26 mouse cellular contexts compared by ENCODE assay signal in genomic region chr11:35318433-35319020, GRCm38 (mm10).
A peak's percentile ranks its signal among the peaks of the same experiment; 100 is the strongest.
DNase-seq lines count a peak whose midpoint lies in the region; ATAC-seq and TF ChIP-seq lines count a peak whose summit lies in the region.
"Had no signal": no experiment of that assay in that cellular context is flagged by ENCODE, and none has a peak within 500 bp of the region (broad histone marks: within the 10 kb centered on the region; RNA-seq: fewer than 3 reads in every experiment).

No protein-coding gene starts in this region.

- peaks cover 8% of the 10 kb centered on the region for H3K4me1 ChIP-seq in hindbrain, embryonic 13.5 days (replicated peaks)
- no peaks in the 10 kb centered on the region for H3K4me1 ChIP-seq in hindbrain, embryonic 14.5 days (replicated peaks; ENCODE audit: control insufficient read depth, insufficient read depth, low read length)
- H3K4me1 ChIP-seq in forebrain, embryonic 11.5 days (replicated peaks; ENCODE audit: control insufficient read depth, insufficient read depth, low read length): peaks cover 3% of the 10 kb centered on the region; the same call in 1 of the 2 replicates
- no peaks in the 10 kb centered on the region for H3K4me1 ChIP-seq in hindbrain, postnatal 0 days (ENCODE audit: insufficient read depth, low read length)
- H3K4me1 ChIP-seq: neural tube, embryonic 15.5 days had no signal

- 76% methylated on average over 12 of the region's 12 CpGs for WGBS in hindbrain, embryonic 13.5 days
- WGBS in hindbrain, embryonic 14.5 days: 69% methylated on average over 12 of the region's 12 CpGs
- WGBS in forebrain, embryonic 11.5 days: 22% methylated on average over 12 of the region's 12 CpGs
- WGBS in hindbrain, postnatal 0 days: 66% methylated on average over 12 of the region's 12 CpGs

- H3K9me3 ChIP-seq in hindbrain, embryonic 13.5 days: no peaks in the 10 kb centered on the region
- no peaks in the 10 kb centered on the region for H3K9me3 ChIP-seq in hindbrain, embryonic 14.5 days (ENCODE audit: control insufficient read depth, low read length)
- H3K9me3 ChIP-seq in forebrain, embryonic 11.5 days (ENCODE audit: control insufficient read depth, low read length): no peaks in the 10 kb centered on the region
- no peaks in the 10 kb centered on the region for H3K9me3 ChIP-seq in hindbrain, postnatal 0 days (ENCODE audit: low read length)
- H3K9me3 ChIP-seq: heart, embryonic 15.5 days; limb, embryonic 12.5 days; neural tube, embryonic 15.5 days had no signal

- TF ChIP-seq CTCF in hindbrain, postnatal 0 days (IDR thresholded peaks at IDR 0.05; ENCODE audit: low read depth): no peak

- no peak overlapping the region for H3K27ac ChIP-seq in hindbrain, embryonic 13.5 days
- H3K27ac ChIP-seq in hindbrain, embryonic 14.5 days: no peak overlapping the region
- no peak overlapping the region for H3K27ac ChIP-seq in forebrain, embryonic 11.5 days (ENCODE audit: low read depth, low read length)
- no peak overlapping the region for H3K27ac ChIP-seq in hindbrain, postnatal 0 days
- H3K27ac ChIP-seq: heart, embryonic 15.5 days; kidney, postnatal 0 days; limb, embryonic 12.5 days; neural tube, embryonic 15.5 days had no signal

- H3K4me2 ChIP-seq in hindbrain, embryonic 13.5 days: no peak overlapping the region
- H3K4me2 ChIP-seq in hindbrain, embryonic 14.5 days (replicated peaks): no peak overlapping the region
- H3K4me2 ChIP-seq in forebrain, embryonic 11.5 days (ENCODE audit: low read depth, low read length, severe bottlenecking): no peak overlapping the region
- H3K4me2 ChIP-seq in hindbrain, postnatal 0 days (ENCODE audit: low read depth, low read length): no peak overlapping the region
- H3K4me2 ChIP-seq: heart, embryonic 15.5 days; limb, embryonic 12.5 days; liver, embryonic 11.5 days; neural tube, embryonic 15.5 days had no signal

- H3K27me3 ChIP-seq in hindbrain, embryonic 13.5 days: peaks cover 17% of the 10 kb centered on the region; the same call in 1 of the 2 replicates
- no peaks in the 10 kb centered on the region for H3K27me3 ChIP-seq in hindbrain, embryonic 14.5 days (ENCODE audit: control insufficient read depth, insufficient read depth, low read length)
- peaks cover 13% of the 10 kb centered on the region for H3K27me3 ChIP-seq in forebrain, embryonic 11.5 days (ENCODE audit: control insufficient read depth, insufficient read depth, low read length)
- no peaks in the 10 kb centered on the region for H3K27me3 ChIP-seq in hindbrain, postnatal 0 days (ENCODE audit: insufficient read depth, low read length)
- H3K27me3 ChIP-seq: CH12.LX; heart, embryonic 15.5 days; limb, embryonic 12.5 days; Patski had no signal

- no peak overlapping the region for H3K4me3 ChIP-seq in hindbrain, embryonic 13.5 days
- no peak overlapping the region for H3K4me3 ChIP-seq in hindbrain, embryonic 14.5 days (replicated peaks; ENCODE audit: low read length)
- no peak overlapping the region for H3K4me3 ChIP-seq in forebrain, embryonic 11.5 days (ENCODE audit: low read depth, low read length)
- no peak overlapping the region for H3K4me3 ChIP-seq in hindbrain, postnatal 0 days (ENCODE audit: low read length)
- H3K4me3 ChIP-seq: heart, embryonic 15.5 days; limb, embryonic 12.5 days; neural tube, embryonic 15.5 days had no signal

- no peaks in the 10 kb centered on the region for H3K36me3 ChIP-seq in hindbrain, embryonic 13.5 days
- H3K36me3 ChIP-seq in hindbrain, embryonic 14.5 days (replicated peaks; ENCODE audit: control insufficient read depth, insufficient read depth): no peaks in the 10 kb centered on the region
- H3K36me3 ChIP-seq in forebrain, embryonic 11.5 days (ENCODE audit: control insufficient read depth, insufficient read depth, low read length): no peaks in the 10 kb centered on the region
- no peaks in the 10 kb centered on the region for H3K36me3 ChIP-seq in hindbrain, postnatal 0 days (ENCODE audit: insufficient read depth, low read length)
- H3K36me3 ChIP-seq: G1E; heart, embryonic 15.5 days; limb, embryonic 12.5 days; neural tube, embryonic 15.5 days had no signal

- DNase-seq in hindbrain, embryonic 14.5 days (ENCODE audit: low spot score): no peak
- peak; percentile 27 for DNase-seq in adipocyte (ENCODE audit: low spot score)
- DNase-seq in forebrain, embryonic 11.5 days (ENCODE audit: low spot score): peak; percentile 55
- DNase-seq in hindbrain, postnatal 0 days (ENCODE audit: low spot score): peak; percentile 34
- DNase-seq in T-cell, adult 2 months (ENCODE audit: low spot score): no peak
- DNase-seq in cerebellum, postnatal 36 days: no peak
- DNase-seq in cerebellum, adult 18-20 months: no peak
- DNase-seq: adrenal gland, adult 8-10 months; B cell, adult 2 months; cerebellum, adult 2 months; cerebellum, postnatal 25 days; gastrocnemius, postnatal 36 days; heart, postnatal 4 days; kidney, adult 2 months; layer of hippocampus, postnatal 36 days; liver, postnatal 0 days; lung, postnatal 10 days had no signal

- 0 out of 2 replicates have a peak, but pooled peaks have one; percentile 28 for ATAC-seq in hindbrain, embryonic 13.5 days (ENCODE audit: low FRiP score)
- no peak for ATAC-seq in hindbrain, embryonic 14.5 days (ENCODE audit: low FRiP score)
- ATAC-seq in forebrain, embryonic 11.5 days (replicated peaks; ENCODE audit: low FRiP score): no peak; the same call in 1 of the 2 replicates
- 0 out of 2 replicates have a peak, but pooled peaks have one; percentile 4 for ATAC-seq in hindbrain, postnatal 0 days
- ATAC-seq: liver, postnatal 0 days; Patski had no signal

- H3K9ac ChIP-seq in hindbrain, embryonic 13.5 days: no peak overlapping the region
- no peak overlapping the region for H3K9ac ChIP-seq in hindbrain, embryonic 14.5 days
- no peak overlapping the region for H3K9ac ChIP-seq in forebrain, embryonic 11.5 days (ENCODE audit: low read length)
- H3K9ac ChIP-seq in hindbrain, postnatal 0 days (replicated peaks; ENCODE audit: low read length): no peak overlapping the region
- H3K9ac ChIP-seq: heart, embryonic 15.5 days; limb, embryonic 12.5 days; liver, postnatal 0 days; neural tube, embryonic 15.5 days had no signal

Comparison
In these comparisons a context has a peak if more than half of its experiments do, and no peak if none do; other contexts are left out.
1. ATAC-seq: peak in hindbrain, embryonic 13.5 days (single experiment) and hindbrain, postnatal 0 days (single experiment); none in hindbrain, embryonic 14.5 days (single experiment) and forebrain, embryonic 11.5 days (single experiment).
2. DNase-seq: peak in adipocyte (single experiment), forebrain, embryonic 11.5 days (single experiment) and hindbrain, postnatal 0 days (single experiment); none in hindbrain, embryonic 14.5 days (single experiment), T-cell, adult 2 months (single experiment), cerebellum, postnatal 36 days (0 of 2) and cerebellum, adult 18-20 months (0 of 2).